Mouse (Mus musculus) lung, postnatal 0 days (tissue): ENCODE measurements at regions not wholly inside any gene's neighbourhood (a gene's known extent, or its start where the extent isn't known, plus 50 kb on each side); places are given as distances from the start of the nearest gene placed in this dataset.

Experiments used
- CTCF ChIP-seq: IDR thresholded peaks from 2 replicates; pipeline ENCODE4 v1.5.1; 2016; ENCODE audit warnings: antibody characterized with exemption, mild to moderate bottlenecking
- EP300 ChIP-seq: IDR thresholded peaks from 2 replicates; pipeline ENCODE4 v1.6.1; 2016; ENCODE audit warnings: antibody characterized with exemption, mild to moderate bottlenecking, control low read depth

GRCm38 (mm10) chr7:145093417-145094133 is 114.3 kb downstream of the 1810010D01Rik start:
- TF ChIP-seq CTCF: no peak
- TF ChIP-seq EP300: no peak
